Mouse (Mus musculus) megakaryocyte, embryonic 14.5 days (primary cell): ENCODE results near the gene Nrcam.

ENCODE experiments used
- FLI1 ChIP-seq: IDR thresholded peaks from 2 replicates; pipeline ENCODE4 v1.6.1; 2012; ENCODE audit warnings: low read length, inconsistent platforms, mixed read lengths
- GATA1 ChIP-seq: IDR thresholded peaks from 3 replicates; pipeline ENCODE4 v1.6.1; 2012; ENCODE audit warnings: mixed read lengths, low read length, inconsistent platforms, borderline replicate concordance

DNA sequence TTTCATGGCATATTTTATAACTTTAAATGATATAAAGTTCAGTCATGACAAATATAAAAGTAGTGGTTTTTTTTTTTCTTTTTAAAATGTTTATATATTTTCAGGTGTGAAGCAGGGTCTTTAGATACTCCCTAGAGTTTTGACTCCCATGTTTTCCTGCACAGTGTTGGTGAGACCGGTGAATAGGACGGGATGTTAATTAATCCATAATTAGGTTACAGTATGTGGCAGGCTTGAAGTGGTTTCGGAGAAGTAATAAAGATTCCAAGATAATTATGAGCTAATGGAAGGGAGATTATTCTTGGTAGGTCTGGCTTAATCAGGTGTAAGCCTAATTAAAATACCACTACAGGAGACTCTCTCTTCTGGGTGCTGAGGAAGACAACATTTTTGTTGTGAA lies 17.5 kb downstream of the Nrcam start:
- TF ChIP-seq GATA1 (no peak), FLI1 (no peak)
